Mouse (Mus musculus) T-helper 17 cell (primary cell): ENCODE data around the gene Cenpp.

ENCODE experiments used
- in situ Hi-C, 2 experiments: fragments of 300-600 bp; cut with MboI, MseI; formaldehyde crosslinking; loops; 1 replicate in 1 of 2; 2 replicates in 1 of 2; pipeline ENCODE4 v1.15.1; 2025; ENCODE audit warnings: high pct_unique_total_duplicates in 2 of 2

The Cenpp gene

GRCm38 (mm10) chr13:49466393-49467075 lies 186.1 kb downstream of the Cenpp start:
- in situ Hi-C loops, result no loop called here

- in situ Hi-C loops, result no loop called here
Measured at GRCm38 (mm10) chr13:49465875-49466274, 186.7 kb downstream of the Cenpp start.

- in situ Hi-C loops, result no loop called here
Measured at GRCm38 (mm10) chr13:49462921-49463320, 189.7 kb downstream of the Cenpp start.

- in situ Hi-C loops, result no loop called here
Measured at GRCm38 (mm10) chr13:49461458-49462132, 191.0 kb downstream of the Cenpp start.

- in situ Hi-C loops, result no loop called here
Measured at GRCm38 (mm10) chr13:49460692-49461414, 191.7 kb downstream of the Cenpp start.

GRCm38 (mm10) chr13:49460276-49460675 lies 192.3 kb downstream of the Cenpp start:
- in situ Hi-C loops, result no loop called here

- in situ Hi-C loops, result loop anchor here in 1 of 2 experiments (5.0 kb wide), 1 partner anchor 193 kb away; no protein-coding TSS in a partner anchor
Measured at GRCm38 (mm10) chr13:49449318-49449749, 203.3 kb downstream of the Cenpp start.

GRCm38 (mm10) chr13:49444451-49444850 lies 208.1 kb downstream of the Cenpp start:
- in situ Hi-C loops, result no loop called here

GRCm38 (mm10) chr13:49436170-49436569 lies 216.4 kb downstream of the Cenpp start:
- in situ Hi-C loops, result no loop called here

GRCm38 (mm10) chr13:49435745-49436144 lies 216.8 kb downstream of the Cenpp start:
- in situ Hi-C loops, result no loop called here

GRCm38 (mm10) chr13:49433268-49434029 lies 219.1 kb downstream of the Cenpp start:
- in situ Hi-C loops, result loop anchor here in 1 of 2 experiments (5.0 kb wide), 1 partner anchor 51 kb away; no protein-coding TSS in a partner anchor

- in situ Hi-C loops, result loop anchor here in 1 of 2 experiments (5.0 kb wide), 1 partner anchor 48 kb away; no protein-coding TSS in a partner anchor
Measured at GRCm38 (mm10) chr13:49430529-49430928, 222.1 kb downstream of the Cenpp start.

GRCm38 (mm10) chr13:49428042-49428675 lies 224.4 kb downstream of the Cenpp start:
- in situ Hi-C loops, result no loop called here

- in situ Hi-C loops, result no loop called here
Measured at GRCm38 (mm10) chr13:49426736-49427135, 225.8 kb downstream of the Cenpp start.

- in situ Hi-C loops, result no loop called here
Measured at GRCm38 (mm10) chr13:49421959-49422358, 230.6 kb downstream of the Cenpp start.

GRCm38 (mm10) chr13:49421606-49421917 lies 231.0 kb downstream of the Cenpp start:
- in situ Hi-C loops, result no loop called here

- in situ Hi-C loops, result no loop called here
Measured at GRCm38 (mm10) chr13:49420754-49421605, 231.6 kb downstream of the Cenpp start, which contains the start of gene Ippk. Ippk (plus strand) TSS chr13:49421249.
